Mouse (Mus musculus): ENCODE data around the gene Smad3. TPM values are rescaled to one million over a fixed set of nuclear protein-coding genes. Genes with fewer than 3 reads are reported as not detected.

Gene Smad3
- polyA plus RNA-seq, 1 experiment from 2014 or later = 24.0 TPM

DNA sequence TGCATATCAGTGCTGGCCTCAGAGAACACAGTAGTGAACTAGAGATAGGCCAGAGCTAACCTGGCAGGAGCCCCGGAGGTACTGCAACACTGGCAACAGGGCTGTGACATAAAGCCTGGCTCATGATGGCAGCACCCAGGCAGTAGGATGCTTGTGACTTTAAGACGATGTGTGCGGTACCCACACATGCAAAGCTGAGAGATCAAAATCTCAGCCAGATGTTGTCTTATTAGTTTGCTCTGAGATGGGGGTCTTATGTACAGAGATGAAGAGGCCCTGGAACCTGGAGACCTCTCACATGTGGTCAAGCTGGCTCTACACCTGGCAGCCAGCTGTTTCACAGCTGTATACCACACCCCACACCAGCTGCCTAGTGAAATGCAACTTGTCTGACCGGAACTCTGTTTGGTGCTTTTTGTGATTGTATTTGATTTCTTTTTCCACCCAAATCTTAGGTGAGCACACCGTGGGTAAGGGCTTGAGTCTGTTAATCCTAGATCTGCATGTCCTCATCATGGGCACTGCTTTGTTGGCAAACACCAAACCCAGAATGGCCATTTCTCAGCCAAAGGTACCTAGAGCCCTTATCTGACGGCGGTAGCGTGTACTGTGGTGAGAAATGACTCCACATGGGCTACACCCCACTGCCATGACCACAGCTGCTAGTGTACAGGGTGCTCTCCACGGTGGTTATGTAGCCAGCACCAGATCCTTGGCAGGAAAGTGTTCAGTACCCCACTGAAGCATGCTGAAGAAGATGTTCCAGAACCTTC is 49.8 kb downstream of the Smad3 start:
- H3K27me3 ChIP-seq (ENCODE audit: control insufficient read depth, insufficient read depth, low read length) = no peaks in the 10 kb centered on the region
- DNase-seq (ENCODE audit: low spot score) (peak; percentile 50), ATAC-seq (ENCODE audit: insufficient number of reproducible peaks, low FRiP score, low TSS enrichment, low read depth) (no peak)
- H3K9ac ChIP-seq (ENCODE audit: low read length) = no peak overlapping the region
- WGBS = 76% methylated on average over 9 of the region's 9 CpGs
- H3K4me3 ChIP-seq (ENCODE audit: low read depth, low read length) = no peak overlapping the region
- H3K27ac ChIP-seq (replicated peaks; ENCODE audit: low read depth, low read length) = no peak overlapping the region
- H3K4me1 ChIP-seq (ENCODE audit: control insufficient read depth, insufficient read depth, low read length) = peaks cover 25% of the 10 kb centered on the region; the same call in 1 of the 2 replicates
- H3K9me3 ChIP-seq (ENCODE audit: control insufficient read depth, low read length) = no peaks in the 10 kb centered on the region; the same call in 1 of the 2 replicates
- no peak overlapping the region for H3K4me2 ChIP-seq (ENCODE audit: low read depth, severe bottlenecking)
- peaks cover 4% of the 10 kb centered on the region; the same call in 1 of the 2 replicates for H3K36me3 ChIP-seq (ENCODE audit: control insufficient read depth, insufficient read depth, low read length)

DNA sequence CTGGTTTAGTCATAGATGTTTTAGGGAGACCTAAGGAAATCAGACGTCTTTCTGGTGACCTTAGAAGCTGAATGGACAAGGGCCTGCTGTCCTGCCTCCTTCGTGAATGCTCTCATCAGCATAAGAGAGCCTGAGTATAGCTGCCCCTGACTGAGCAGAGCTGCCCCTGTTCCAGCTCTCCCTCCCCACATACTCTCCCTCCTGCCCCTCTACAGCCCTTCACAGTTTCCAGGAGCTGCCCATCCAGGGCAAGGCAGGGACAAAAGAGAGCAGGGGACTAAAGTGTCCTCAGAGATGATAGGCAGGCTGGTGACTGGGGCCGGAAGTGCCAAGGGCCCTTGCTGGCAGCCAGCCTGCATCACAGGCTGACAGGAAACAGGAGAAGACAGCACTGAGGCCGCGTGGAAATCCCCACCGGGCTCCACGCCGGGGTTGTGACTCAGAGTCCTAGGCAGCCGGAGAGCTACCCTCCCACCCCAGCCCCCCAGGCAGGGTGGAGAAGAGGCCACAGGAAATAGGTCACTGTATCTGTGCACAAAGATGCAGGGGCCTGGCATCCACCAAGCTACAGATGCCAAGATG is 51.6 kb downstream of the Smad3 start:
- DNase-seq (ENCODE audit: low spot score) (no peak), ATAC-seq (ENCODE audit: insufficient number of reproducible peaks, low FRiP score, low TSS enrichment, low read depth) (no peak)
- Histone ChIP-seq H3K4me2 (ENCODE audit: low read depth, severe bottlenecking) (no peak overlapping the region), H3K4me3 (ENCODE audit: low read depth, low read length) (no peak overlapping the region), H3K36me3 (ENCODE audit: control insufficient read depth, insufficient read depth, low read length) (peaks cover 4% of the 10 kb centered on the region; the same call in 1 of the 2 replicates), H3K9ac (ENCODE audit: low read length) (no peak overlapping the region), H3K9me3 (ENCODE audit: control insufficient read depth, low read length) (no peaks in the 10 kb centered on the region; the same call in 1 of the 2 replicates), H3K4me1 (ENCODE audit: control insufficient read depth, insufficient read depth, low read length) (peaks cover 37% of the 10 kb centered on the region), H3K27ac (replicated peaks; ENCODE audit: low read depth, low read length) (no peak overlapping the region), H3K27me3 (ENCODE audit: control insufficient read depth, insufficient read depth, low read length) (no peaks in the 10 kb centered on the region)
- WGBS = 51% methylated on average over 9 of the region's 9 CpGs

DNA sequence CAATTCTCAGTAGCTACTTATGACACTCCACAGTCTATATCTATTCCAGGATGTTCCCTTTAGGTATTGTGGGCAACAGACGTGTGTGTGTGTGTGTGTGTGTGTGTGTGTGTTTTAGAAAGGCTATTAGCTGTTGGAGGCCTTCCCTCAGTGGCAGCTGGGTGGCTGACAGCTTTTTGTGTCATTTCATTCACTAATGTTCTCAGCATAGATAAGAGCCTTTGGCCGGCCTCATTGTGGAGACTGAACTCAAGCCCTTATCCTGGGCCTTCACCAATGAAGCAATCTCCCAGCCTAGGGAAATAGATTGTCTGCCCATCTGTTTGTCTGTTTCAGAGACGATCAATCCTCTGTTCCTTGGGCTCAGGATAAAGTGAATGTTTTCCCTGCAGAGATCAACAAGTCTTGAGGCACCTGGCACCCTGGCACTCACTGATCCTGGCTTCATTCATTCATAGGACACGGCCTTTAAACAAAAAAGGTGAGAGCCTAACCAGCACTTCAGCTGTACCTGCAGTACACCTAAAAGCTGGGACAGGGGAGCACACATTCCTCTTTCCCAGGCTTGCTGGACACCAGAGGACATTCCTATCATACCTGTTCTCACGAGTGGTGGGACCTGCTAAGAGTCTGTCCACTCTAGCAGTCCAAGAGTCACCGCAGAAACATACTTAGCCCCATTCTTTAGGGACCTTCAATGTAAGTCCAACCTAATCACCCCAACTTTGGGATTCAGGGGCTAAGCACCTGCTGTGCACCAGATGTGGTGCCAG is 52.6 kb downstream of the Smad3 start:
- Histone ChIP-seq H3K9ac (ENCODE audit: low read length) (no peak overlapping the region), H3K4me2 (ENCODE audit: low read depth, severe bottlenecking) (no peak overlapping the region), H3K4me3 (ENCODE audit: low read depth, low read length) (no peak overlapping the region), H3K27ac (replicated peaks; ENCODE audit: low read depth, low read length) (no peak overlapping the region), H3K4me1 (ENCODE audit: control insufficient read depth, insufficient read depth, low read length) (peaks cover 37% of the 10 kb centered on the region), H3K9me3 (ENCODE audit: control insufficient read depth, low read length) (no peaks in the 10 kb centered on the region; the same call in 1 of the 2 replicates), H3K36me3 (ENCODE audit: control insufficient read depth, insufficient read depth, low read length) (peaks cover 4% of the 10 kb centered on the region; the same call in 1 of the 2 replicates), H3K27me3 (ENCODE audit: control insufficient read depth, insufficient read depth, low read length) (no peaks in the 10 kb centered on the region)
- DNase-seq (ENCODE audit: low spot score) (no peak), ATAC-seq (ENCODE audit: insufficient number of reproducible peaks, low FRiP score, low TSS enrichment, low read depth) (no peak)
- WGBS = 75% methylated on average over 6 of the region's 6 CpGs

DNA sequence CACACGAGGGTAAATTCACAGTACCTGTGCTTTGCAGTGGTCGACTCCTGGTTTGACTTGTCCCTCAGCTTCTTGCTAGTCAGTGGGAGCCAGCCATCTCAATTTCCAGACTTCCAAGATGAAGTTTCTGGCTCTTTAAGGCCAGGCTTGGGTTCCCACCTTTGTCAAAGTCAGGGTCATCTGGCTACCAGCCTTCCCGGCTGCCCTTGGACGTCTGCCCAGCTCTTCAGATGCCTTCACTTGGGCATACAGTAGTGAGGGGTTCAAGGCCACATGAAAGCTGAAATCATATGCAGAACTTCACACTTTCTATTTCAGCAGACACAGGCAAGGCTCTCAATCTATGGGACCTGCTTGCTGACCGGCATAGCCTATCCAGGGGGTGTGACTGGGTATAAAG is 53.7 kb downstream of the Smad3 start:
- Histone ChIP-seq H3K4me1 (ENCODE audit: control insufficient read depth, insufficient read depth, low read length) (peaks cover 41% of the 10 kb centered on the region), H3K36me3 (ENCODE audit: control insufficient read depth, insufficient read depth, low read length) (no peaks in the 10 kb centered on the region), H3K27me3 (ENCODE audit: control insufficient read depth, insufficient read depth, low read length) (no peaks in the 10 kb centered on the region), H3K4me3 (ENCODE audit: low read depth, low read length) (no peak overlapping the region), H3K9me3 (ENCODE audit: control insufficient read depth, low read length) (no peaks in the 10 kb centered on the region; the same call in 1 of the 2 replicates), H3K9ac (ENCODE audit: low read length) (no peak overlapping the region), H3K27ac (replicated peaks; ENCODE audit: low read depth, low read length) (no peak overlapping the region), H3K4me2 (ENCODE audit: low read depth, severe bottlenecking) (no peak overlapping the region)
- 84% methylated on average over 5 of the region's 5 CpGs for WGBS
- DNase-seq (ENCODE audit: low spot score) (no peak), ATAC-seq (ENCODE audit: insufficient number of reproducible peaks, low FRiP score, low TSS enrichment, low read depth) (no peak)

DNA sequence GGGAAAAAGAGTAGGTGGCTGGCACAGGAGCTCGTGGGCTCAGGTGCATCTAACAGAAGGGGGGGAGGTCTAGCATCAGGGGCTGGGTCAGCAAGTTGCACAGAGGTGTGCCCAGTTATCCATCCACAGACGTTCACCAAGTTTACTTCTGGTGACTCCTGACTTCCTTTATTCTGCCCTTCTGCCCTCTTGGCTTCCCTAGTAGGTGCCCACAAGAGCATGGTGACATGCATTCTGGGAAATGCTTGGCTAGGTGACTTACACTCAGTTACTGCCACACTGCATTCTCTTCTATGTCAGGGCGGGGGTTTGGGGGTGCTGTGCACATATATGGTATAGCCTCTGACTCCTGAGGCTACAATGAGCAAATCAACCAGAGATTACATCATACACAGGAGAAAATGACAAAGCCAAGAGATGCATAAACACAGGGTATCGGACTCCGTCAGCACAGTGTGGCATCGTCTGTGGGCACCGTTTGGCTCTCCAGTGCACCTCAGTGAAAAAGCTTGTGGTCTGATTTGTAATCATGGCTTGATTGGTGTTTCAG is 54.5 kb downstream of the Smad3 start:
- no peak overlapping the region for H3K9ac ChIP-seq (ENCODE audit: low read length)
- WGBS = 91% methylated on average over 7 of the region's 7 CpGs
- no peak overlapping the region for H3K4me3 ChIP-seq (ENCODE audit: low read depth, low read length)

DNA sequence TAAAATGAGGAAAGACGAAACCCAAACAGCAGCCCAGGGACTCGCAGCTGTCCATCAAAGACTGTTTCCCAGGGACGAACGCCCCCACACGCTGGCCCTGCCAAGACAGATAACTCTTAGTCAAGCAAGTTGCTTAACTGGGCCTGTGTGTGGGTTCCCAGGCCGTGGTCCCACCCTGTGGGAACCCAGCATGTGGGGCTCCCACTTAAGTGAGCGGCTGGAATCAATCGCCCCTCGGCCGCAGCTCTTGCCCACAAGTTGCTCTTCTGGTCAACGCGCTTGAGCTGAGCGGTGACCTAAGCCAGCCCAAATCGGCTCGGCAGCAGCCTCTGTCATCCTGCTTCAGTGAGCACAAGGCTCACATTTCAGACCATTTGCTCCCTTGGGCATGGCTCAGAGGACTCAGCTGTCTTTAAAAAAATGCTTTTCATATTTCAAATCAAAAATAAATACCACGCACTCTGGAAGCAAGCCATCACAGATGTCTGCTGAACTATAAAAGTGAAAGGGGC is 55.2 kb downstream of the Smad3 start:
- H3K4me2 ChIP-seq (ENCODE audit: low read depth, severe bottlenecking) = no peak overlapping the region
- ATAC-seq (ENCODE audit: insufficient number of reproducible peaks, low FRiP score, low TSS enrichment, low read depth) (no peak), DNase-seq (ENCODE audit: low spot score) (no peak)
- 54% methylated on average over 16 of the region's 16 CpGs for WGBS
- no peak overlapping the region for H3K9ac ChIP-seq (ENCODE audit: low read length)
- no peak overlapping the region for H3K27ac ChIP-seq (replicated peaks; ENCODE audit: low read depth, low read length)
- no peaks in the 10 kb centered on the region for H3K9me3 ChIP-seq (ENCODE audit: control insufficient read depth, low read length)
- no peak overlapping the region for H3K4me3 ChIP-seq (ENCODE audit: low read depth, low read length)
- no peaks in the 10 kb centered on the region for H3K27me3 ChIP-seq (ENCODE audit: control insufficient read depth, insufficient read depth, low read length)
- no peaks in the 10 kb centered on the region for H3K36me3 ChIP-seq (ENCODE audit: control insufficient read depth, insufficient read depth, low read length)
- H3K4me1 ChIP-seq (ENCODE audit: control insufficient read depth, insufficient read depth, low read length) = peaks cover 46% of the 10 kb centered on the region

More for the DNA sequence above, 54.5 kb downstream of the Smad3 start:
- Histone ChIP-seq H3K4me2 (ENCODE audit: low read depth, severe bottlenecking) (no peak overlapping the region), H3K4me1 (ENCODE audit: control insufficient read depth, insufficient read depth, low read length) (peaks cover 45% of the 10 kb centered on the region), H3K27me3 (ENCODE audit: control insufficient read depth, insufficient read depth, low read length) (no peaks in the 10 kb centered on the region), H3K9me3 (ENCODE audit: control insufficient read depth, low read length) (no peaks in the 10 kb centered on the region), H3K27ac (replicated peaks; ENCODE audit: low read depth, low read length) (no peak overlapping the region), H3K36me3 (ENCODE audit: control insufficient read depth, insufficient read depth, low read length) (no peaks in the 10 kb centered on the region)
- ATAC-seq (ENCODE audit: insufficient number of reproducible peaks, low FRiP score, low TSS enrichment, low read depth) = no peak
- DNase-seq (ENCODE audit: low spot score) = no peak

DNA sequence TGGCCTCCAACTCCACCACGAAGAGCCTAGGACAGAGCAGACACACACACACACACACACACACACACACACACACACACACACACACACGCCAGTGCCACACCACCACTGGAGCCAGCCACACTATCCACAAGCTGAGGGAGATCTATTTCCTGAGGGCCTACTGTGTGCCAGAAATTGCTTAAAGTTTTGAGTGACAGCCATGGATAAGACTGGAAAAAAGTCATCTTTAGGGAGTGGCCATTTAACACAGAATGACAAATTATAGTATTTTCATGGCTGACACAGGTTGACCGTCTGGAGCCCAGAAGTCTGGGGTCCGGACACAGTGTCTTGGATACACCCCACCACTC is 55.9 kb downstream of the Smad3 start:
- ATAC-seq (ENCODE audit: insufficient number of reproducible peaks, low FRiP score, low TSS enrichment, low read depth) (no peak), DNase-seq (ENCODE audit: low spot score) (no peak)
- Histone ChIP-seq H3K36me3 (ENCODE audit: control insufficient read depth, insufficient read depth, low read length) (no peaks in the 10 kb centered on the region), H3K27me3 (ENCODE audit: control insufficient read depth, insufficient read depth, low read length) (no peaks in the 10 kb centered on the region), H3K9me3 (ENCODE audit: control insufficient read depth, low read length) (no peaks in the 10 kb centered on the region), H3K4me2 (ENCODE audit: low read depth, severe bottlenecking) (no peak overlapping the region), H3K4me3 (ENCODE audit: low read depth, low read length) (no peak overlapping the region), H3K27ac (replicated peaks; ENCODE audit: low read depth, low read length) (0 out of 2 replicates have a peak overlapping the region, but pooled peaks have one; percentile 21), H3K4me1 (ENCODE audit: control insufficient read depth, insufficient read depth, low read length) (peaks cover 51% of the 10 kb centered on the region), H3K9ac (ENCODE audit: low read length) (no peak overlapping the region)
- WGBS = 75% methylated on average over 4 of the region's 4 CpGs

All from limb, embryonic 11.5 days (tissue).